Mouse (Mus musculus) left cerebral cortex, adult 2 months (tissue): ENCODE measurements around the gene Mmrn1. TPM values are rescaled to one million over a fixed set of nuclear protein-coding genes. Genes with fewer than 3 reads are reported as not detected.
"Not testable (repeated sequence)": the region's sequence is repeated elsewhere in the genome, so short reads cannot be mapped to it uniquely, and the experiment has no call there.

ENCODE experiments used
- DNase-seq, 2 experiments: peaks; one replicate each; pipeline ENCODE4 v3.0.0; 2021 to 2022; ENCODE audit warnings: low spot score in 2 of 2, mixed read lengths in 1 of 2; ENCODE audit errors: extremely low spot score in 1 of 2
- H3K27ac ChIP-seq: fragments of 200-600 bp; 2 replicates; pipeline ENCODE4 v1.8.1; 2022
- H3K4me3 ChIP-seq: fragments of 200-600 bp; 2 replicates; pipeline ENCODE4 v1.8.1; 2022
- CTCF ChIP-seq: fragments of 200-600 bp; IDR thresholded peaks from 2 replicates; pipeline ENCODE4 v1.8.1; 2022; ENCODE audit warnings: antibody characterized with exemption, mild to moderate bottlenecking, moderate library complexity
- intact Hi-C: fragments of 180-260 bp; cut with DNase I; formaldehyde crosslinking; loops from one replicate; pipeline ENCODE4 v1.15.1; 2025
- long read RNA-seq, 2 experiments: library from polyadenylated mRNA; stranded (forward); transcript quantifications; one replicate each; pipeline ENCODE4 v2.0.0; 2021; ENCODE audit warnings: borderline mapping rate in 2 of 2
- total RNA-seq, 2 experiments: library from RNA; stranded (reverse); gene quantifications; 2 replicates each; pipeline ENCODE4 v1.2.3; 2021

Mmrn1 gene
- total RNA-seq, result under 1 TPM in 1 of 2 experiments, not detected in 1; 0.16 TPM
- long read RNA-seq, experiment 1, result 0 reads
- long read RNA-seq, experiment 2, partial matches to known transcripts, result 0 of 2 reads
- long read RNA-seq, experiment 2, other reads (novel, unspliced or antisense), result 2 of 2 reads

GRCm38 (mm10) chr6:60924676-60925075 lies at the start of gene Mmrn1:
Gene Mmrn1 (plus strand): TSS chr6:60924976.
- H3K27ac ChIP-seq, H3K4me3 ChIP-seq, intact Hi-C loops, DNase-seq: not testable (repeated sequence)

GRCm38 (mm10) chr6:60880362-60880761 lies 44.4 kb upstream of the Mmrn1 start:
- no peak overlapping the region for H3K27ac ChIP-seq
- no peak for DNase-seq
- intact Hi-C loops, result loop anchor here (1.0 to 5.0 kb wide), 2 partner anchors 198 to 323 kb away; no protein-coding TSS in a partner anchor
- H3K4me3 ChIP-seq, result no peak overlapping the region
- no peak for TF ChIP-seq CTCF

GRCm38 (mm10) chr6:60881534-60881933 lies 43.2 kb upstream of the Mmrn1 start:
- TF ChIP-seq CTCF, result peak; percentile 57
- DNase-seq, result no peak
- Histone ChIP-seq H3K4me3 (no peak overlapping the region), H3K27ac (no peak overlapping the region)
- intact Hi-C loops, result loop anchor here (5.0 kb wide), 1 partner anchor 324 kb away; no protein-coding TSS in a partner anchor

GRCm38 (mm10) chr6:60907272-60907671 lies 17.5 kb upstream of the Mmrn1 start:
- TF ChIP-seq CTCF, result no peak

GRCm38 (mm10) chr6:60931364-60931763 lies 6.6 kb downstream of the Mmrn1 start:
- DNase-seq, result peak; percentile 15
- no peak overlapping the region for H3K27ac ChIP-seq
- intact Hi-C loops, result loop anchor here (5.0 kb wide), 2 partner anchors 249 to 374 kb away; no protein-coding TSS in a partner anchor
- TF ChIP-seq CTCF, result peak; percentile 48
- no peak overlapping the region for H3K4me3 ChIP-seq

More at GRCm38 (mm10) chr6:60907272-60907671, 17.5 kb upstream of the Mmrn1 start:
- no peak for DNase-seq
- H3K4me3 ChIP-seq, result no peak overlapping the region
- intact Hi-C loops, result no loop called here
- no peak overlapping the region for H3K27ac ChIP-seq

- Histone ChIP-seq H3K4me3 (no peak overlapping the region), H3K27ac (no peak overlapping the region)
- intact Hi-C loops, result loop anchor here (5.0 kb wide), 2 partner anchors 253 to 378 kb away; no protein-coding TSS in a partner anchor
- DNase-seq, result no peak
- no peak for TF ChIP-seq CTCF
These were observed 10.1 kb downstream of the Mmrn1 start for GRCm38 (mm10) chr6:60934835-60935234.

- intact Hi-C loops, result no loop called here
- Histone ChIP-seq H3K27ac (no peak overlapping the region), H3K4me3 (no peak overlapping the region)
- no peak for DNase-seq
- TF ChIP-seq CTCF, result no peak
These were observed 10.8 kb downstream of the Mmrn1 start for GRCm38 (mm10) chr6:60935448-60936130.

- H3K4me3 ChIP-seq, result no peak overlapping the region
- intact Hi-C loops, result no loop called here
- no peak overlapping the region for H3K27ac ChIP-seq
- no peak for DNase-seq
- no peak for TF ChIP-seq CTCF
These were observed 19.4 kb downstream of the Mmrn1 start for GRCm38 (mm10) chr6:60944178-60944577.

- Histone ChIP-seq H3K27ac (no peak overlapping the region), H3K4me3 (no peak overlapping the region)
- intact Hi-C loops, result loop anchor here (5.0 kb wide), 1 partner anchor 387 kb away; no protein-coding TSS in a partner anchor
- TF ChIP-seq CTCF, result no peak
- DNase-seq, result no peak
These were observed 19.8 kb downstream of the Mmrn1 start for GRCm38 (mm10) chr6:60944621-60945020.

- peak; percentile 36 to 43 for DNase-seq
- H3K4me3 ChIP-seq, result no peak overlapping the region
- intact Hi-C loops, result loop anchor here (2.0 kb wide), 1 partner anchor 268 kb away; no protein-coding TSS in a partner anchor
- no peak overlapping the region for H3K27ac ChIP-seq
- TF ChIP-seq CTCF, result peak; percentile 75
These were observed 25.6 kb downstream of the Mmrn1 start for GRCm38 (mm10) chr6:60950415-60950814.

GRCm38 (mm10) chr6:60961285-60961684 lies 36.5 kb downstream of the Mmrn1 start:
- TF ChIP-seq CTCF, result no peak
- no peak for DNase-seq
- Histone ChIP-seq H3K4me3 (no peak overlapping the region), H3K27ac (no peak overlapping the region)
- intact Hi-C loops, result no loop called here

GRCm38 (mm10) chr6:60961838-60962237 lies 37.1 kb downstream of the Mmrn1 start:
- TF ChIP-seq CTCF, result no peak
- no peak overlapping the region for H3K4me3 ChIP-seq
- intact Hi-C loops, result no loop called here
- H3K27ac ChIP-seq, result no peak overlapping the region
- no peak for DNase-seq
